Mouse (Mus musculus): ENCODE measurements at regions not wholly inside any gene's neighbourhood (a gene's known extent, or its start where the extent isn't known, plus 50 kb on each side); places are given as distances from the start of the nearest gene placed in this dataset.
"Not testable (repeated sequence)": the region's sequence is repeated elsewhere in the genome, so short reads cannot be mapped to it uniquely, and the experiment has no call there.

- ATAC-seq (replicated peaks; ENCODE audit: low FRiP score) = 0 out of 2 replicates have a peak, but pooled peaks have one; percentile 36
- Histone ChIP-seq H3K9ac (ENCODE audit: low read length) (no peak overlapping the region), H3K27ac (ENCODE audit: low read depth, low read length) (no peak overlapping the region), H3K4me2 (ENCODE audit: low read depth, low read length, severe bottlenecking) (no peak overlapping the region), H3K4me3 (ENCODE audit: low read depth, low read length) (no peak overlapping the region), H3K4me1 (replicated peaks; ENCODE audit: control insufficient read depth, insufficient read depth, low read length) (no peaks in the 10 kb centered on the region; the same call in 1 of the 2 replicates), H3K36me3 (ENCODE audit: control insufficient read depth, insufficient read depth, low read length) (no peaks in the 10 kb centered on the region), H3K27me3 (ENCODE audit: control insufficient read depth, insufficient read depth, low read length) (no peaks in the 10 kb centered on the region), H3K9me3 (ENCODE audit: control insufficient read depth, low read length) (no peaks in the 10 kb centered on the region)
- DNase-seq (ENCODE audit: low spot score) = no peak
- 30% methylated on average over 7 of the region's 7 CpGs for WGBS
Observed at GRCm38 (mm10) chr12:27932382-27933140, 590.2 kb upstream of the Sox11 start.

GRCm38 (mm10) chr12:27928366-27928963 is 586.1 kb upstream of the Sox11 start:
- Histone ChIP-seq H3K4me1 (replicated peaks; ENCODE audit: control insufficient read depth, insufficient read depth, low read length) (no peaks in the 10 kb centered on the region; the same call in 1 of the 2 replicates), H3K36me3 (ENCODE audit: control insufficient read depth, insufficient read depth, low read length) (no peaks in the 10 kb centered on the region), H3K9ac (ENCODE audit: low read length) (no peak overlapping the region), H3K4me3 (ENCODE audit: low read depth, low read length) (no peak overlapping the region), H3K4me2 (ENCODE audit: low read depth, low read length, severe bottlenecking) (no peak overlapping the region), H3K27me3 (ENCODE audit: control insufficient read depth, insufficient read depth, low read length) (no peaks in the 10 kb centered on the region), H3K9me3 (ENCODE audit: control insufficient read depth, low read length) (no peaks in the 10 kb centered on the region), H3K27ac (ENCODE audit: low read depth, low read length) (no peak overlapping the region)
- ATAC-seq (replicated peaks; ENCODE audit: low FRiP score) (no peak), DNase-seq (ENCODE audit: low spot score) (no peak)
- 63% methylated on average over 11 of the region's 11 CpGs for WGBS

GRCm38 (mm10) chr12:27926730-27927129 is 584.4 kb upstream of the Sox11 start:
- ATAC-seq (replicated peaks; ENCODE audit: low FRiP score) (no peak), DNase-seq (ENCODE audit: low spot score) (no peak)
- Histone ChIP-seq H3K9ac (ENCODE audit: low read length) (no peak overlapping the region), H3K36me3 (ENCODE audit: control insufficient read depth, insufficient read depth, low read length) (no peaks in the 10 kb centered on the region), H3K4me3 (ENCODE audit: low read depth, low read length) (no peak overlapping the region), H3K4me2 (ENCODE audit: low read depth, low read length, severe bottlenecking) (no peak overlapping the region), H3K27ac (ENCODE audit: low read depth, low read length) (no peak overlapping the region), H3K27me3 (ENCODE audit: control insufficient read depth, insufficient read depth, low read length) (no peaks in the 10 kb centered on the region), H3K4me1 (replicated peaks; ENCODE audit: control insufficient read depth, insufficient read depth, low read length) (no peaks in the 10 kb centered on the region), H3K9me3 (ENCODE audit: control insufficient read depth, low read length) (no peaks in the 10 kb centered on the region)
- WGBS = 88% methylated on average over 6 of the region's 6 CpGs

- no peak overlapping the region for H3K4me3 ChIP-seq (ENCODE audit: low read depth, low read length)
- ATAC-seq (replicated peaks; ENCODE audit: low FRiP score) (no peak), DNase-seq (ENCODE audit: low spot score) (no peak)
- no peaks in the 10 kb centered on the region for H3K36me3 ChIP-seq (ENCODE audit: control insufficient read depth, insufficient read depth, low read length)
- H3K27ac ChIP-seq (ENCODE audit: low read depth, low read length) = no peak overlapping the region
- H3K4me2 ChIP-seq (ENCODE audit: low read depth, low read length, severe bottlenecking) = no peak overlapping the region
- no peak overlapping the region for H3K9ac ChIP-seq (ENCODE audit: low read length)
- no peaks in the 10 kb centered on the region for H3K27me3 ChIP-seq (ENCODE audit: control insufficient read depth, insufficient read depth, low read length)
- WGBS = 88% methylated on average over 1 of the region's 1 CpGs
- H3K9me3 ChIP-seq (ENCODE audit: control insufficient read depth, low read length) = no peaks in the 10 kb centered on the region
- H3K4me1 ChIP-seq (replicated peaks; ENCODE audit: control insufficient read depth, insufficient read depth, low read length) = no peaks in the 10 kb centered on the region
Observed at GRCm38 (mm10) chr12:27920607-27921006, 578.2 kb upstream of the Sox11 start.

GRCm38 (mm10) chr12:27916401-27916920 is 574.1 kb upstream of the Sox11 start:
- H3K9me3 ChIP-seq (ENCODE audit: control insufficient read depth, low read length) = no peaks in the 10 kb centered on the region
- WGBS = 82% methylated on average over 3 of the region's 3 CpGs

GRCm38 (mm10) chr12:27909417-27910100 is 567.2 kb upstream of the Sox11 start:
- ATAC-seq (replicated peaks; ENCODE audit: low FRiP score) (no peak; the same call in 1 of the 2 replicates), DNase-seq (ENCODE audit: low spot score) (no peak)
- no peak overlapping the region for H3K27ac ChIP-seq (ENCODE audit: low read depth, low read length)
- no peaks in the 10 kb centered on the region for H3K36me3 ChIP-seq (ENCODE audit: control insufficient read depth, insufficient read depth, low read length)
- H3K27me3 ChIP-seq (ENCODE audit: control insufficient read depth, insufficient read depth, low read length) = no peaks in the 10 kb centered on the region
- 45% methylated on average over 5 of the region's 5 CpGs for WGBS
- H3K9ac ChIP-seq (ENCODE audit: low read length) = no peak overlapping the region
- H3K4me2 ChIP-seq (ENCODE audit: low read depth, low read length, severe bottlenecking) = no peak overlapping the region
- no peak overlapping the region for H3K4me3 ChIP-seq (ENCODE audit: low read depth, low read length)
- H3K9me3 ChIP-seq (ENCODE audit: control insufficient read depth, low read length) = no peaks in the 10 kb centered on the region
- H3K4me1 ChIP-seq (replicated peaks; ENCODE audit: control insufficient read depth, insufficient read depth, low read length) = no peaks in the 10 kb centered on the region

More at GRCm38 (mm10) chr12:27916401-27916920, 574.1 kb upstream of the Sox11 start:
- Histone ChIP-seq H3K9ac (ENCODE audit: low read length) (no peak overlapping the region), H3K27ac (ENCODE audit: low read depth, low read length) (no peak overlapping the region), H3K4me3 (ENCODE audit: low read depth, low read length) (no peak overlapping the region), H3K4me1 (replicated peaks; ENCODE audit: control insufficient read depth, insufficient read depth, low read length) (no peaks in the 10 kb centered on the region), H3K27me3 (ENCODE audit: control insufficient read depth, insufficient read depth, low read length) (no peaks in the 10 kb centered on the region), H3K36me3 (ENCODE audit: control insufficient read depth, insufficient read depth, low read length) (no peaks in the 10 kb centered on the region), H3K4me2 (ENCODE audit: low read depth, low read length, severe bottlenecking) (no peak overlapping the region)
- DNase-seq (ENCODE audit: low spot score) (no peak), ATAC-seq (replicated peaks; ENCODE audit: low FRiP score) (no peak)

GRCm38 (mm10) chr12:27896682-27897081 is 554.3 kb upstream of the Sox11 start:
- not testable (repeated sequence) for H3K27ac ChIP-seq (ENCODE audit: low read depth, low read length); DNase-seq (ENCODE audit: low spot score); H3K4me1 ChIP-seq (replicated peaks; ENCODE audit: control insufficient read depth, insufficient read depth, low read length); H3K9ac ChIP-seq (ENCODE audit: low read length); H3K9me3 ChIP-seq (ENCODE audit: control insufficient read depth, low read length); H3K4me2 ChIP-seq (ENCODE audit: low read depth, low read length, severe bottlenecking); H3K27me3 ChIP-seq (ENCODE audit: control insufficient read depth, insufficient read depth, low read length); H3K4me3 ChIP-seq (ENCODE audit: low read depth, low read length); H3K36me3 ChIP-seq (ENCODE audit: control insufficient read depth, insufficient read depth, low read length)
- ATAC-seq (replicated peaks; ENCODE audit: low FRiP score) = peak; percentile 75

DNA sequence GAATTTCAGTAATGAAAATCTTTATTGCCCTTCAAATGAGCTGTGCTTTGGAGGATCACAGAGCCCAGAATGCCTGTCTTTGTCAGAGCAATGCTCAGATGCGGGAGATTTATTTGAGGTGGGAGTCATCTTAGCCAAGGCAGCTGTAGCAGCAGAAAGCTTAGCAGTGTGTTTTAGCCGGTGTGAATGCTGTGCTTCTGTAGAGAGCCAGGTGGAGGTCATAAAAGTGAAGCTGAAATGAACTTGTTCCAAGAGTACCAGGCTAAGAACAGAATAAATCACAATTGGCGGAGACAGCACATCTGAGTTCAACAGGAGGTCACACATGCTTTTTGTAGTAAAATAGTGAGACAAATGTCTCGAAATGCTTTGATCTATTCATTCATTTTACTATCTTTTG is 539.3 kb upstream of the Sox11 start:
- no peaks in the 10 kb centered on the region for H3K4me1 ChIP-seq (replicated peaks; ENCODE audit: control insufficient read depth, insufficient read depth, low read length)
- no peaks in the 10 kb centered on the region for H3K36me3 ChIP-seq (ENCODE audit: control insufficient read depth, insufficient read depth, low read length)
- WGBS = 77% methylated on average over 4 of the region's 4 CpGs
- H3K9me3 ChIP-seq (ENCODE audit: control insufficient read depth, low read length) = no peaks in the 10 kb centered on the region
- no peak overlapping the region for H3K4me3 ChIP-seq (ENCODE audit: low read depth, low read length)
- no peak overlapping the region for H3K27ac ChIP-seq (ENCODE audit: low read depth, low read length)
- no peak overlapping the region for H3K9ac ChIP-seq (ENCODE audit: low read length)
- DNase-seq (ENCODE audit: low spot score) = no peak
- H3K4me2 ChIP-seq (ENCODE audit: low read depth, low read length, severe bottlenecking) = no peak overlapping the region
- ATAC-seq (replicated peaks; ENCODE audit: low FRiP score) = no peak
- no peaks in the 10 kb centered on the region for H3K27me3 ChIP-seq (ENCODE audit: control insufficient read depth, insufficient read depth, low read length)

Measured in forebrain, embryonic 11.5 days (tissue).